Mouse (Mus musculus): ENCODE results near the gene Mroh8.
"Not testable (repeated sequence)": the region's sequence is repeated elsewhere in the genome, so short reads cannot be mapped to it uniquely, and the experiment has no call there.

GRCm38 (mm10) chr2:157221916-157222315, 57.4 kb downstream of the Mroh8 start:
- not testable (repeated sequence) for TF ChIP-seq CTCF (IDR thresholded peaks at IDR 0.05; ENCODE audit: low read depth, low read length); POLR2A (IDR thresholded peaks at IDR 0.05; ENCODE audit: borderline replicate concordance, low read depth, low read length)

Measured in bone marrow macrophage, adult 2 months (primary cell).